15 mouse cellular contexts compared by ENCODE assay signal in the genomic region with DNA sequence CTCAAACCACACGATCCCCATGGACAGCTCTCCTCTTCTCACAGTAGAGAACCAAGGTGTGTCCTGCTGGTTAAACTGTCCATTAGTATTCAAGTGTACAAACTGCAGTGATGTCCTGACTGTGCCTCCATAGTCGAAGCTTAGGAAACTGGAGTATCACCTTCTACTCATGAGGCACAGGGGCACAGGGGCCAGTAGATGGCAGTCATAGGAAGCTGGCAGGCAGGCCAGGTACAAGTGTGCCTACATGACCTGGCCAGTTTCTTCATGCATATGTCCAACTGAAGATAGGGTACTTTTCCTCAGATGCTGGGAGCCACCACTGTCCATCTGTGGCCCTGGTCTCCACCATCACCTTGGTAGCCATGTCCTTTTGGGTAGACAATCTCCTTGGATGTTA.
DNase-seq lines count a peak whose midpoint lies in the region; ATAC-seq and TF ChIP-seq lines count a peak whose summit lies in the region.
"Had no signal": no experiment of that assay in that cellular context is flagged by ENCODE, and none has a peak within 500 bp of the region (broad histone marks: within the 10 kb centered on the region; RNA-seq: fewer than 3 reads in every experiment).

No protein-coding gene starts in this region.

- no peak overlapping the region for H3K9ac ChIP-seq in hindbrain, postnatal 0 days (replicated peaks; ENCODE audit: low read length)
- H3K9ac ChIP-seq in hindbrain, embryonic 13.5 days = no peak overlapping the region
- H3K9ac ChIP-seq: heart, embryonic 15.5 days; lung, embryonic 15.5 days had no signal

- TF ChIP-seq POLR2A in lung, adult 2 months (IDR thresholded peaks at IDR 0.05; ENCODE audit: borderline replicate concordance, extremely low read depth, low read depth, low read length) = no peak
- TF ChIP-seq POLR2A in brain, embryonic 14.5 days (IDR thresholded peaks at IDR 0.05; ENCODE audit: borderline replicate concordance, extremely low read depth, insufficient read depth, insufficient read length, poor library complexity, severe bottlenecking) = no peak

- peak; percentile 27 to 53 for DNase-seq in cerebellum, postnatal 25 days
- DNase-seq in cerebellum, adult 9-11 months = no peak
- DNase-seq in hindbrain, postnatal 0 days (ENCODE audit: low spot score) = peak; percentile 48
- DNase-seq in lung, adult 2 months = no peak
- no peak for DNase-seq in lung, adult 18-20 months
- DNase-seq in brain, embryonic 14.5 days (ENCODE audit: low read depth) = peak; percentile 18
- DNase-seq in adrenal gland, postnatal 14 days = no peak
- DNase-seq: B cell, adult 2 months; cerebellum, adult 9-10 months; gastrocnemius, postnatal 14 days; left cerebral cortex, postnatal 4 days had no signal

- no peaks in the 10 kb centered on the region for H3K27me3 ChIP-seq in hindbrain, postnatal 0 days (ENCODE audit: insufficient read depth, low read length)
- no peaks in the 10 kb centered on the region for H3K27me3 ChIP-seq in hindbrain, embryonic 13.5 days
- H3K27me3 ChIP-seq: heart, embryonic 15.5 days; lung, embryonic 15.5 days had no signal

- 55% methylated on average over 2 of the region's 2 CpGs for WGBS in hindbrain, postnatal 0 days
- WGBS in hindbrain, embryonic 13.5 days = 75% methylated on average over 2 of the region's 2 CpGs
- 66% methylated on average over 2 of the region's 2 CpGs for WGBS in lung, adult 2 months

- H3K36me3 ChIP-seq in hindbrain, postnatal 0 days (ENCODE audit: insufficient read depth, low read length) = peaks cover 6% of the 10 kb centered on the region; the same call in 1 of the 2 replicates
- peaks cover 48% of the 10 kb centered on the region for H3K36me3 ChIP-seq in hindbrain, embryonic 13.5 days

- H3K4me2 ChIP-seq in hindbrain, postnatal 0 days (ENCODE audit: low read depth, low read length) = no peak overlapping the region
- no peak overlapping the region for H3K4me2 ChIP-seq in hindbrain, embryonic 13.5 days
- H3K4me2 ChIP-seq: heart, embryonic 15.5 days; lung, embryonic 15.5 days had no signal

- ATAC-seq in hindbrain, postnatal 0 days = no peak
- no peak for ATAC-seq in hindbrain, embryonic 13.5 days (ENCODE audit: low FRiP score)
- ATAC-seq: hindbrain, embryonic 16.5 days had no signal

- no peak overlapping the region for H3K27ac ChIP-seq in hindbrain, postnatal 0 days
- H3K27ac ChIP-seq in hindbrain, embryonic 13.5 days = no peak overlapping the region
- H3K27ac ChIP-seq: heart, embryonic 15.5 days; lung, embryonic 15.5 days had no signal

- H3K4me3 ChIP-seq in hindbrain, postnatal 0 days (ENCODE audit: low read length) = no peak overlapping the region
- H3K4me3 ChIP-seq in hindbrain, embryonic 13.5 days = no peak overlapping the region
- H3K4me3 ChIP-seq in lung, adult 2 months (replicated peaks; ENCODE audit: extremely low read depth, low read depth, low read length) = no peak overlapping the region
- H3K4me3 ChIP-seq: heart, embryonic 15.5 days; lung, embryonic 15.5 days had no signal

- TF ChIP-seq CTCF in hindbrain, postnatal 0 days (IDR thresholded peaks at IDR 0.05; ENCODE audit: low read depth) = peak; percentile 66
- 0 out of 2 replicates have a peak, but pooled peaks have one; percentile 17 for TF ChIP-seq CTCF in lung, adult 2 months (IDR thresholded peaks at IDR 0.05; ENCODE audit: insufficient read depth, low read length)
- peak; percentile 31; the same call in 1 of the 2 replicates for TF ChIP-seq CTCF in brain, embryonic 14.5 days (IDR thresholded peaks at IDR 0.05; ENCODE audit: borderline replicate concordance, extremely low read depth, insufficient read depth, insufficient read length)

- H3K4me1 ChIP-seq in hindbrain, postnatal 0 days (ENCODE audit: insufficient read depth, low read length) = no peaks in the 10 kb centered on the region
- peaks cover 5% of the 10 kb centered on the region for H3K4me1 ChIP-seq in hindbrain, embryonic 13.5 days (replicated peaks)
- no peaks in the 10 kb centered on the region for H3K4me1 ChIP-seq in lung, adult 2 months (ENCODE audit: control insufficient read depth, insufficient read depth, low read length)
- H3K4me1 ChIP-seq: heart, embryonic 15.5 days; lung, embryonic 15.5 days had no signal

- no peaks in the 10 kb centered on the region for H3K9me3 ChIP-seq in hindbrain, postnatal 0 days (ENCODE audit: low read length)
- H3K9me3 ChIP-seq in hindbrain, embryonic 13.5 days = no peaks in the 10 kb centered on the region
- H3K9me3 ChIP-seq: heart, embryonic 15.5 days; lung, embryonic 15.5 days had no signal

Comparison
In these comparisons a context has a peak if more than half of its experiments do, and no peak if none do; other contexts are left out.
1. DNase-seq: peak in cerebellum, postnatal 25 days (2 of 2), hindbrain, postnatal 0 days (single experiment) and brain, embryonic 14.5 days (single experiment); none in cerebellum, adult 9-11 months (single experiment), lung, adult 2 months (single experiment), lung, adult 18-20 months (0 of 2) and adrenal gland, postnatal 14 days (single experiment).
2. Peak in every context shown above with its lines, with median percentiles within 50 percentile points of each other: CTCF ChIP-seq.